Mouse (Mus musculus) bone marrow macrophage, adult 2 months (primary cell): ENCODE measurements around the gene Ccnb1. TPM values are rescaled to one million over a fixed set of nuclear protein-coding genes. Genes with fewer than 3 reads are reported as not detected.
A peak's percentile ranks its signal among the peaks of the same experiment; 100 is the strongest.
"Not testable (repeated sequence)": the region's sequence is repeated elsewhere in the genome, so short reads cannot be mapped to it uniquely, and the experiment has no call there.

ENCODE experiments used
- H3K27ac ChIP-seq: 2 replicates; pipeline ENCODE4 v1.5.1; 2012; ENCODE audit warnings: low read depth, low read length; ENCODE audit not compliant: insufficient read depth
- H3K4me1 ChIP-seq: 2 replicates; pipeline ENCODE4 v1.6.1; 2012; ENCODE audit warnings: low read length; ENCODE audit not compliant: control insufficient read depth, insufficient read depth
- H3K4me3 ChIP-seq: 2 replicates; pipeline ENCODE4 v1.5.1; 2012; ENCODE audit warnings: mild to moderate bottlenecking, low read length, moderate library complexity; ENCODE audit not compliant: insufficient read depth
- CTCF ChIP-seq: IDR thresholded peaks from 2 replicates; pipeline ENCODE4 v1.5.1; 2012; ENCODE audit warnings: low read depth, mild to moderate bottlenecking, low read length, moderate library complexity
- POLR2A ChIP-seq: IDR thresholded peaks from 2 replicates; pipeline ENCODE4 v1.6.1; 2012; ENCODE audit warnings: mild to moderate bottlenecking, low read depth, low read length, borderline replicate concordance
- polyA plus RNA-seq: library from polyadenylated mRNA; stranded (reverse); fragments of >200 nt; gene quantifications from 2 replicates; pipeline ENCODE4 v1.2.4, GENCODE M21; 2012; ENCODE audit not compliant: missing spikeins, insufficient read depth, insufficient read length

Gene Ccnb1
- polyA plus RNA-seq, 1 experiment = 42.5 TPM

DNA sequence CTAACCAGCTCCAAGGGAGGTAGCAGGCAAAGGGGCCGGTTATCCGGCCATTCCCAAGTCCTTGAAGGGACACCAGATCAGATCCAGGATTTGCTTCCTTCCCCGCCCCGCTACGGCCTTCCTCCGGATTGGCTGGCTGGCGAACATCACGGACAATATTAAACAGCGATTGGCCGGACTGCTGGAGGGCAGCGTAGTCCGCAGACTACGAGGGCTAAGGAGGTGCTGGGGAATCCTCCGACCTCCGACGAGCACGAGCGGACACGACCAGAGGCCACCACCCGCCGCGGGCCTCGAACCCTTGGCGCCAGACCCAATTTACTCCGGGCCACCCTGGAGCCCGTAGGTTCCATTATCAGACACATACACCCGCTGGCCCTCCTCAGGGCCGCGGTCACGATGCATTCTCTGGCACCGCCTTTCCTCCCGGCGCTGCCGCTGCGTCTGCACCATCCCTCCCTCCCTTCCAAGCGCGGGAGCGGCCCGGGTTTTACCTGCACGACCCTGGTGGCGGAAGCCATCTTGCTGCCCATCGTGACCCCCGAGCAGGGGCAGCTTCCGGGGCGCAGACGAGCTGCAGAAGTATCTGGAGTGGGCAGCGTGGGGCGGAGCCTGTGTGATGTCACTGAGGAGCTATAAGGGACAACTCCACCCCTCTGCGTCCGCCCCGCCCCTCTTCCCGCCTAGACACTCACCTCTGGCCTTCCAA is 42.2 kb downstream of the Ccnb1 start, which contains the start of gene Mrps36:
Gene Mrps36, minus strand, starts transcription at position 624 of the 709 bp plus-strand sequence.
- H3K4me3 ChIP-seq = peak within 1 kb of the TSS; percentile 81
- peaks cover 19% of the 10 kb centered on the region for H3K4me1 ChIP-seq
- H3K27ac ChIP-seq = peak within 1 kb of the TSS; percentile 79
- TF ChIP-seq CTCF = no peak
- TF ChIP-seq POLR2A = no peak

GRCm38 (mm10) chr13:100743346-100744035 is 42.9 kb downstream of the Ccnb1 start:
- H3K4me1 ChIP-seq = peaks cover 19% of the 10 kb centered on the region
- H3K27ac ChIP-seq = peak overlapping the region; percentile 30
- TF ChIP-seq POLR2A = no peak
- no peak for TF ChIP-seq CTCF
- peak overlapping the region; percentile 81 for H3K4me3 ChIP-seq

DNA sequence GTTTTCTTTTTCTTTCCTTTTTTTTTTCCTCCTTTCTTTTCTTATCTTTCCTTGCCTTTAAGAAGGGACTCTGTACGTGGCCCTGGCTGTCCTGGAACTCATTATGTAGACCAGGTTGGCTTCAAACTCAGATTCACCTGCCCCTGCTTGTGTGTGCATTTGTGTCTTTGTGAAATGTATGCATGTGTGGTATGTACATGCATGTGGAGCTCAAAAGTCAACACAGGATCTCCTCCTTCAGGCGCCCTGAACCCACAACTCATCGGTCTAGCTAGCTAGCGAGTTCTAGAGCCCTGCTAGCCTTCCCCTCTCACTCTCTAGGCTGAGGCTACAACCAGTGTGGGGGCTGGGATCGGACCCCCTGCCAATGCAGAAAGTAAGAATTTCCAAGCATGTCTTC is 43.5 kb downstream of the Ccnb1 start:
- H3K27ac ChIP-seq = no peak overlapping the region
- peaks cover 19% of the 10 kb centered on the region for H3K4me1 ChIP-seq
- TF ChIP-seq CTCF = no peak
- TF ChIP-seq POLR2A = no peak
- H3K4me3 ChIP-seq = no peak overlapping the region

- Histone ChIP-seq H3K4me3 (no peak overlapping the region), H3K27ac (no peak overlapping the region), H3K4me1 (peaks cover 7% of the 10 kb centered on the region)
- TF ChIP-seq CTCF = no peak
- no peak for TF ChIP-seq POLR2A
Measured at GRCm38 (mm10) chr13:100732756-100733155, 53.6 kb downstream of the Ccnb1 start.

DNA sequence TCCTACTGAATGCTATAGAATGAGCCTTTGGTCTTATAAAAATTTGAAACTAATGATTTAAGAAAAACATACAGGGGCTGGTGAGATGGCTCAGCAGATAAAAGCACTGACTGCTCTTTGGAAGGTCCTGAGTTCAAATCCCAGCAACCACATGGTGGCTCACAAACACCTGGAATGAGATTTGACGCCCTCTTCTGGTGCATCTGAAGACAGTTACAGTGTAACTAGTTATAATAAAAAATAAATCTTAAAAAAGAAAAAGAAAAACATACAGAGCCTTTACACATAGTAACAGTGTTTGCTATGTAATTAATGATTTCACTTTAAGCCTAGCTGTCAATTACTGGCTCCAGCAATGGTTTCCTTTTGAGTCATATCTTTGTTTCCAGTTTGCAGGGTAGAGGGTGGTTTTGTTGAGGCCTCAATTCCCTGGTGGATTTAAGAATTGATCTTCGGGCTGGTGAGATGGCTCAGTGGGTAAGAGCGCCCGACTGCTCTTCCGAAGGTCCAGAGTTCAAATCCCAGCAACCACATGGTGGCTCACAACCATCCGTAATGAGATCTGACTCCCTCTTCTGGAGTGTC is 54.8 kb downstream of the Ccnb1 start:
- not testable (repeated sequence) for H3K4me3 ChIP-seq, H3K4me1 ChIP-seq
- H3K27ac ChIP-seq = peak overlapping the region; percentile 64; the same call in 1 of the 2 replicates

DNA sequence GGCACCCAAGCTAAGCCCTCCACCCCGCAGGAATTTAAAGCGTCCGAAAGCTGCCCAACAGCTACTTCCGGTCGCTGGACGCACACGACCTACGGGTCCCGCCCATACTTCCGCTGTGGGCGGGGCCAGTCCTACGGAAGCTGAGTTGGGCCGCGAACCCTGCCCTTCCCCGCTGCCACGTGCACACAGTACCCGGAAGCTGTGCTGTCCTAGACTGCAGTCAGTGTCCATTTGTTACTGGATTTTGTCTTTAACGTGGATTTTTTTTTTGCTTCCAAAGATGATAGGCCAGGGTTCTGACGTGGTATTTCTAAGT is 55.6 kb downstream of the Ccnb1 start, which contains the start of gene Cdk7:
Gene Cdk7, minus strand, starts transcription at position 79 of the 316 bp plus-strand sequence.
- no peak for TF ChIP-seq CTCF
- no peak for TF ChIP-seq POLR2A
- Histone ChIP-seq H3K27ac (peak within 1 kb of the TSS; percentile 69), H3K4me1 (peaks cover 10% of the 10 kb centered on the region), H3K4me3 (peak within 1 kb of the TSS; percentile 86)

DNA sequence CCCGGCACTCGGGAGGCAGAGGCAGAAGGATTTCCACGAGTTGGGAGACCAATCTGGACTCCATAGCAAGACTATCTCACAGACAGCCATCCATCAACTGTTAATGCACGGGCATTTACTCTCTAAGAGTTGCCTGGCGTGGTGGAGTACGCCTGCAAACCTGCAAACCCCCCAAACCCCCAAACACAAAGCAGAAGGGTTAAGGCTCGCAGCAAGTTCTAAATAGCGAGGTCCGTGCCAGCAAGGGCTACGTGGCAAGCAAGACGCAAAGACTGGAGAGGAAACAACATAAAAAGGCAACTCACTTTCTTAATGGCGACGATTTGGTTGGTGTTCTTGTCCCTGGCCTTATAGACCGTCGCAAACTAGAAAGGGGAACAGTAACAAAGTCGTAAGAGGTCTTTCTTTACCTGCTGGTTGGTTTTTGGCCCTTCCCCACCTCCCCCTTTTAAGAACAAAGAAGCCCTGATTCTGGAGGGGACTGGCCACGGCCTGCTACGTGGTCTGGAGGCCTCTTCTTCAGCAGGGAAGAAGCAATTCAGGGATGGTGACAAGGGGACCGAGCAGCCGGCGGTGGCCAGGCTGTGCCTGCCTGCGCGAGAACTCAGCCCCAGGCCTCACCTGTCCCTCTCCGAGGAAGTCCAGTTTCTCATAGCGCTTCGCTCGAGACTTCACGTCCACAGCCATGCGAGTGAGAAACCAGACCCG is 56.1 kb downstream of the Ccnb1 start:
- TF ChIP-seq POLR2A (no peak), CTCF (no peak)
- H3K27ac ChIP-seq = peak overlapping the region; percentile 69
- H3K4me1 ChIP-seq = peaks cover 10% of the 10 kb centered on the region
- peak overlapping the region; percentile 86 for H3K4me3 ChIP-seq

Other genes starting within 250 kb of the Ccnb1 start
- 0.44 and 0.50 TPM in 2 replicates for gene Ocln, start 233.9 kb downstream of the Ccnb1 start, polyA plus RNA-seq
- gene Marveld2, start 169.6 kb downstream of the Ccnb1 start, polyA plus RNA-seq = 0.47 TPM in 1 of 2 replicates, not detected in the other
- gene Ak6, start 135.6 kb downstream of the Ccnb1 start, polyA plus RNA-seq = 93.3 and 95.3 TPM in 2 replicates
- 17.5 and 18.6 TPM in 2 replicates for gene Rad17, start 135.5 kb downstream of the Ccnb1 start, polyA plus RNA-seq
- 2.1 and 3.5 TPM in 2 replicates for gene Taf9, start 135.0 kb downstream of the Ccnb1 start, polyA plus RNA-seq
- gene Ccdc125, start 116.9 kb downstream of the Ccnb1 start, polyA plus RNA-seq = 7.6 and 9.3 TPM in 2 replicates
- gene Cdk7, start 55.6 kb downstream of the Ccnb1 start, polyA plus RNA-seq = 27.1 and 29.5 TPM in 2 replicates
- gene Mrps36, start 41.9 kb downstream of the Ccnb1 start, polyA plus RNA-seq = 68.4 and 89.2 TPM in 2 replicates
- gene Cenph, start 10.7 kb downstream of the Ccnb1 start, polyA plus RNA-seq = 13.5 and 14.2 TPM in 2 replicates
- gene Slc30a5, start 46.9 kb upstream of the Ccnb1 start, polyA plus RNA-seq = 47.3 and 53.8 TPM in 2 replicates